Mouse (Mus musculus) layer of hippocampus, adult 9-10 months (tissue): Measurements from ENCODE around the gene St6galnac3.
A peak's percentile ranks its signal among the peaks of the same experiment; 100 is the strongest.

Experiments
- DNase-seq: peaks from one replicate; pipeline ENCODE4 v3.0.0; 2022; ENCODE audit warnings: low spot score

St6galnac3 gene

GRCm38 (mm10) chr3:153282123-153282765 is 442.7 kb downstream of the St6galnac3 start:
- no peak for DNase-seq

DNA sequence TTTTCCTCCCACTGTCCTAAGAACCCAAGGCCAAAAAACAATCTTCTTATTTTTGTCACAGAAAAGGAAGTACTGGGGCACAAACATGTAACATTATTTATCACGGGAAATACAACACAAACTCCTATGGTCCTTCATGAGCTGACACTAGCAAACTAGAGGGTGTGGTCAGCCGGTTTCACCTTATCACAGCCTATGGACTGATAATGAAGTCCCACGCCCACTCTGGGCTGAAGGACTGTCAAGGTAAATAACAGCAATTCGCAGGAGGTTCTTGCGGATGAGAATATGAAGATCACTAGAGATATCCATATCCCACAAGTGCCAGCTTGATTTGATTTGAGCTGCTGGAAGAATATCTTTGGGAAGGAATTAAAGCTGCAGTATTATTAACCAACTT is 446.7 kb downstream of the St6galnac3 start:
- no peak for DNase-seq

DNA sequence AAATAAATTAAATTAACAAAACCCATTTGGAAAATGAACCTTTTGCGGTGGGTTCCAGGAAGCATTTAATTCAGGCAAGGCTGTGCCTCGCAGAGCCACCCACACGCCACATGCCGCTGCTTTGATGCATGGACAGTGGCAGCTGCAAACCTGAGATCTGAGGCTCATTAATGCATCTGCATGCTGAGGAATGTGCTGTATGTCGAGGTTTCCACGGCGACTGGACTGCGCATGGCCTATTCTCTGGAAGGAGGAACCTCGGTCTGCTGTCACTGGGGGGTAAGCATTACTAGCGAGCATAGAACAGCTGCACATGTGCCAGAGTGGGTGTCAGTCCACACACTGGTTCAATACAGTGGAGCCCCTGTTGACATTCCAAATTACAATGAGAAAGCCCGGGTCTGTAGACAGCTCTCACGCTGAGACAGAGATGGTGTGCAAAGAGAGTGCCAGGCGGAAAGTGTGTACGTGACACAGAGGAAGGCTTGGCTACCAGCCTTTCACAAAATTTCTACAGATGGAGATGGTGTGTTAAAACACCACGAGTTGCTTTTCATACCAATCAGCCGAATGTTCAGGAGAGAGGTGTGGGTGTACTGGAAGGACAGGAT is 447.5 kb downstream of the St6galnac3 start:
- DNase-seq: no peak

DNA sequence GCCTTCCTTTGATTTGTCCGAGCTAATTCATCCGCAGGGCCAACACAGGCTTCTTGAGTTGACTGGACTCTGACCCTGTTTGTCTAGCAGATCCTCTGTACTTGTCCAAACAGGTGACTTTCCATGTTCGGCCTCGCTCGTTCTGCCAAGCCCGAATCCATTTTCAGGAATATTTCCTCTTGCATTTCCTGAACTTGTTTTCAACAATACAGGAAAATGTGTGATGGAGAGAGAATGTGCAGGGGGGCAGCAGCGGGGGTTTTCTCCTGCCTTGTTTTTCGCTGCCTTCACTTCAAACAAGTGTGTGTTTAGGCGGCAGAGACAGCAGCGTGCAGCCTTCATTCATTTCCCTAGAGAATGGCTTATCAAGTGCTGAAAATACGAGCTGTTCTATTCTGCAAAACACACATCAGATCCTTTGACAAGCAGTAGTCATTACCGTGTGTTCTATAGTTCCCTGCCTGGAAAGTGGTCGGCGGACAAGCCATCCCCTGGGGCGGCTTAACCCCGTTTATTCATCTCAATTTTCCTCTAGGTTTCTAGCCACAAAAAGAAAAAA is 448.1 kb downstream of the St6galnac3 start:
- no peak for DNase-seq

GRCm38 (mm10) chr3:153276101-153276829 is 448.7 kb downstream of the St6galnac3 start:
- no peak for DNase-seq

DNA sequence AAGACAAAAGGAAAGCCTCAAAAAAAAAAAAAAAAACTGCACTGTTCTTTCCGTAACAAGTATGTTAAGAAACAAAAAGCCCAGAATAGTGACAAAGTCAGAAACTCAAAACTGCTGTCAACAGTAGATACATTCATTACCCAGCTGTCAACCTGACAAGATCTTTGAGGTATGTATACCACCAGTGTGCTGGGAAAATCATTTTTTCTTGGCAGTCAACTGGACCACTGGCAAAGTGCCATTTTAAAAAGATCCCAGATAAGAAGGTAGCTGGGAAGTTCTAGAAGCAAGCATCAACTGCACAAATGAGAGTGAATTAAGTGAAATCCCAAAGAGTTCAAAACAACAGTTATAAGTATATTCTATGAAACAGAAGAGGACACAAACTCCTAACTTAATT is 452.7 kb downstream of the St6galnac3 start:
- DNase-seq: no peak

DNA sequence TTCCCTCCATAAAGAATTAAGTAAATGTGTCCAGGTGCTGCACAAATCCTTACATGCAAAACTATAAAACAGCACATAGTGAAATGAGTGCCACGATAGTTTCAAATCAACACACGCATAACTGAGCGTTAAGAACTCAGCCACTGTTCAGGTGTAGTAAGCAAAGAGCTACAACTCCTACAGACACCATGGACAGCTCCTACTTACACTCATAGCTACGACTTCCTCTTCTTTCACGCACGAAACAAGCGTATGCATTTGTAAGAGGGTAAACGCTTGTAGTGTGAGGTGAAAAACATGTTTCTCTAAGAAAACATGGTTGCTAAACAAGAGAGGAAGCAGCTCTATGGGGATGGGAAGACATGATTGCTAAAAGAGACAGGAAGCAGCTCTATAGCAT is 457.6 kb downstream of the St6galnac3 start:
- no peak for DNase-seq

DNA sequence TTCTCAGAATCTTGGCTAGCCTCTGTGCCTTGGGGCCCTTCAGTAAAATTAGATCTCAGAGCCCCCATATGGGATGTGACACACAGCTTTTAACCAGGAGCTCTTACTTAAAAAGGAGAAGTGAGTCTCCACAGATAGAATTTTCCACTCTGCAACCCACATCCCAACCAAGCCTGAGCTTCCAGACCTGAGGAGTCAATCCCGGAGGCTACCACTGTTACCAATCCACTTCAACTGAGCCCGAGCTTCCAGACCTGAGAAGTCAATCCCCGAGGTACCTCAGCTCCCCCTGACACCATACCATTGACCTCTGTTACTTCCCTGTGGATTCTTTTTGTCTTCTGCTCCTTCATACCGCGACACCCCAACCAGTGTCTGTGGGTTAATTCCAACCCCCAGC is 463.0 kb downstream of the St6galnac3 start:
- no peak for DNase-seq

GRCm38 (mm10) chr3:153260225-153260933 is 464.6 kb downstream of the St6galnac3 start:
- DNase-seq: no peak

DNA sequence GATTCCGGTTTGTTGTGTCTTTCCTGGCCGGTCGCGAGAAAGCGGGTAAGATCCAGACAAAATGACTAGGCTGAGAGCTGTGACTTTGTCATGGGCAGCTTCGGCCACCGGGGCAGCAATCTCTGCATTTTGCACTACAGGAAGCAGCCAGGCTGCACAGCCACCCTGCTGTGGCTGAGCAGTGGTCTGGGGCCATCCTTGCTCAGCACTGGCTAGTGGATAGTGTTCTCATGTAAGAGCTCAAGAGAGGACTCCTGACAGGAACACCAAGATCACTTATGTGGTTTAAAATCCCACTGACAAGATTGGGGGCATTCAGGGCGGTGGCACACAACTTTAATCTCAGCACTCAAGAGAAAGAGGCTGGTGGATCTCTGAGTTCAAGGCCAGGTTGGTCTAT is 469.1 kb downstream of the St6galnac3 start:
- no peak for DNase-seq

DNA sequence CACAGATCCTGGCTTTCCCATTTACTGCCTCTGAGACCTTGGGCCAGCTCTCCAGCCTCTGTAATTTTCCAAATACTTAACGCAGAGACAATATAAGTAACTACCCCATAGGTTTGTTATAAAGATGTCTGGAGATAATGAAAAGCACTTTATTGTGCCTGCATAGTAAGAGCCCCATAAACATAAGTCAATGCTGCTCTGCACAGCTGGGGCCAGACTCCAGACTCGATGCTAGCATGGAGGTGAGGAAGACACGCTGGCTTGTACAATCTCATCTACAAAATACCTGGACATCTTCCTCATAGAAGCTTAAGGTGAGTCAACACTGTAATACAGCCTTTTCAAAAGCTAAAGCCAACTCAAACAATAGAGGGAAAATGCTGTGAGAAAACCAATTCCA is 473.3 kb downstream of the St6galnac3 start:
- no peak for DNase-seq

DNA sequence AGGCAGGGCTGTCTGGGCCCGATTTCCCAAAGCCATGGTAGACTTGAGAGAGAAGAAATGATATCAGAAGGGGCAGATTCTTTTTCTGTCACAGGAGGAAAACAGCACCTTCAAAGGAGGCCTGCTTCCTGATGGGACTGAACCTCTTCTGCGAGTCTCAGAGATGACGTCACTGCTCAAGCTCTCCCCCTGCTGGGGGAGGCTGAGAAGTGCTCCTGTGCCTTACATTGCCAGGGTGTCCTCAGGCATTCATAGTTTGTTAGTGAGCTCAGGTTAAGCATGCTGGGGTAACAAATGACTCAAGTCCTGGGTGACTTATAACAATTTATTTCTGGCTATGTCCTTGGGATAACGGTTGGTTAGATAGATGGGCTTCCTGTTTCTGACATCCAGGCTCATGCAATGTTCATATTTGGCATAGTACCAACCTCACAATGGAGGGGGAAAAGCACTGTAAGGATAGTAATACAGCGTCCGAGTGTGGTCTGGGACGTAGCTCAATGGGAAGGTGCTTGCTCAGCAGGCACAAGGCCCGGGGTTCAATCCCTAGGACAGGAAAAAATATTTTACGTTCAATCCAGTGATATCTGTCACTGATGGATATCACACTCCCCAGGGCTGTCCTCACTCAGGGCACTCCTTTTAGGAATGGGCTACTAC is 474.2 kb downstream of the St6galnac3 start:
- peak; percentile 67 for DNase-seq

DNA sequence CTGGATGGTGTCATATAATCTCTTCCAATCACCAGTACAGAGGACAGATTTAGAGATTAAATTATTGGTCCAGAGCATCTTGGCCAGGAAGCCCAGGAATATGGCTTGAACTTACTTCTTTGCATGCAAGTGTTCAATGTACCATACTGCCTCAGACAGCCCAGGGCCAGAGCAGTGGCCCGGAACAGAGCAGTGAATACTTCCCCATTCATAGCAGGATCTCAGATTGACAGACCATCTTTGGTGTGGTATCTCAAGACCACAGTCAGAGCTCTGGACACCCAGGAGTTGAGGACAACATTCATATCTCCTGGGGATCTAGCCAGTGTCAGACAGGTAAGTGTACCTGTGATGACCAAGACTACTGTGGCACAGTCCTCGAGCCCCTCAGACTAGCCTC is 476.1 kb downstream of the St6galnac3 start:
- no peak for DNase-seq

DNA sequence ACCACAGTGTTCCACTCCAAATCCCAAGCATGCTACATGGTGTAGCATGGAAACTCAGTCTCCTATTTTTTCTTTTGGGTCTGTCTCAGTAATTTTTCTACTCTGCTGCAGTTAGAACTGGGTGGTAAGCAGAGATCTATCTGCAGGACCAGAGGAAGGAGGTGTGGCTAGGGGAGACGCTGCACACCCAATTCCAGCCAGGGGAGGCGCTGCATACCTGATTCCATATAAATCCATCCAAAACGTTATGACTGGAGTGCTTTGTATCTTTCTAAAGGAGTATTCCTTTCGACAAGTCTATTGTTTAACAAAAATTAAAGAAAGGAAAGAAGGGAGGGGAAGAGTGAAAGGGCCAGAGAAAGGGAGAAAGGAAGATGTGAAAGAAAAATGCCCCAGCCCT is 476.9 kb downstream of the St6galnac3 start:
- DNase-seq: no peak

- no peak for DNase-seq
Measured at GRCm38 (mm10) chr3:153242524-153242923, 482.4 kb downstream of the St6galnac3 start.

DNA sequence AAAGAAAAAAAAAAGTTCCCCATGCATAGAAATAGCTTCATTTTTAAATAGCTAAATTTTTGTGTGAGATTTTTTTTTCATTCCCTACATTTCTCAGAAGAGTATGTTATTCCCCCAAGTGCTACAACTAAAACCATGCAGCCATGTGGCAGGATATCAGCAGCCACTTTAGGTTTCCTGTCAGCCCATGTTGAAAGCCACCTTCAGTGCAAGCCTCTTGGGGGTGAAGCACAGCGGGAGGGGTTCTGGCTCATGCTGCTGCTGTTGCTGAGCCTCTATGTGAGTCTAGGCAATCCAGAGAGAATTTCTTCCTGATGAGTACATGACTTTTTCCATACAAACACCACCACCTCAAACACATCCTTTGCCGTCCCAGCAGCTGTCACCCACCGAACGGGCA is 483.8 kb downstream of the St6galnac3 start:
- no peak for DNase-seq

DNA sequence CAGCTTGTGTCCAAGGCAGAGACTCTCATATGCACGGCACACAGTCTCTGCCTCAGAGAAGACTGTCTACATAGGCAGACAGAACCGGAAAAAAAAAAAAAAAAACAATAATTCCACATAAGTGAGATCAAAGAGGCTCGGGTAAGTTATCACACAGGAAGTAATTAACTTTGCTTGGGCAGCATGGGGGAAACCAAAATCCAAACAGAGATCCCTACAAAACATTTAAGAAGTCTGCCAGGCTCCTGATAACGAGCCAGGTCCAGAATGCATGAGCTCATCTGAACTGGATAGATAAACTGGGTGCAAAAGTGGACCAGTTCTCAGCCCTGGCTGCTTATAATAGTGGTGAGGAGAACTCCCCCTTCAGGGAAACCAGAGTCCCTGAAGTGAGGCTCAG is 484.6 kb downstream of the St6galnac3 start:
- DNase-seq: no peak

GRCm38 (mm10) chr3:153238381-153238780 is 486.6 kb downstream of the St6galnac3 start:
- peak; percentile 47 for DNase-seq

- DNase-seq: peak; percentile 33
Measured at GRCm38 (mm10) chr3:153236262-153236661, 488.7 kb downstream of the St6galnac3 start.

DNA sequence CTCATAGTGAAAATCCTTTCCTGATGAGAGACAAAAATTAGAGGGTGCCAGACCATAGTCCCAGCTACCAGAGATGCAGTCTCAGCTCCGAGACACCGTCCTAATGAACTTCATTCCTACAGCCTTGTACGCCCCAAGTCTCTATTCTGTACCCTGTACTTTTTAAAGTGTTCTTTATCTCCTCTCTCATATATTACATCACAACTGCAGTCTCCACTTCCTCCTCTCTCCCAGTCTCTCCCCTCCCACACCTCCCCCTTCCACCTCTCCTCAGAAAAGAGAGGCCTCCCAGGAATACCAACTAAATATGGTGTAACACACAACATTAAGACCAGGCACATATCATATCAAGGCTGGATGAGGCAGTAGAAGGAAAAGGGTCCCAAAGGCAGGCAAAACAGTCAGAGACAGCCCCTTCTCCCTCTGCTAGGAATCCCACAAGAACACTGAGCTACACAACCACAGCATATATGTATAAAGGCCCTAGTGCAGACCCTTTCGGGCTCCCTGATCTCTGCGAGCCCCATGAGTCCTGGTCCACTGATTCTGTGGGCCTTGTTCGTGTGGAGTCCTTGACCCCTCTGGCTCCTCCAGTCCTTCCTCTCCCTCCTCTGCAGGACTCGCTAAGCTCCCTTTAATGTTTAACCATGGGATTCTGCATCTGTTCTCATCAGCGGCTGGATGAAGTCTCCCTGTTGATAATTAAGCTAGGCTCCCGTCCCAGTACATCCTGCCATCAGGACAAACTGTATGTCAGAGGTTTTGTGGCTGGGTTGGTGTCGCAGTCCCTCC is 502.2 kb downstream of the St6galnac3 start:
- DNase-seq: no peak

DNA sequence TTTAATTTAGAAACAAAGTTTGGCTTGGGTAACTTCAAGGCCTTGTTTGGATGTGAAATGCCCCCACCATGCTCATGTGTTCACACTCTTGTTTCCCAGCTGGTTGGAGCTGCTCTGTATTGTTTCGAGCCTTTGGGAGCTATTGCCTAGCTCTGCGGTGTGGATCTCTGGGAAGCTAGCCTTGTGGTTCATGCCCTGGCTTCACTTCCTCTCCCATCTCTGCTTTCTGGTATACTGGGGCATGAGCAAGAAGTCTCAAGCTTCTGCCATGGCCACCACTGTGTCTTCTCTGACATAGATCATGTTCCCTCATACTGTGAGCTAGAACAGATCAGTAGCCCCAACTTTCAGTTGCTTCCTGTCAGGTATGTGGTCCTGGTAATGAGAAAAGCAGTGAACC is 505.6 kb downstream of the St6galnac3 start:
- DNase-seq: no peak
